Mouse (Mus musculus): ENCODE data around the gene Ankdd1a. TPM values are rescaled to one million over a fixed set of nuclear protein-coding genes. Genes with fewer than 3 reads are reported as not detected.

Gene Ankdd1a
- total RNA-seq, 2 experiments from 2014 or later = 4.8 to 5.0 TPM

DNA sequence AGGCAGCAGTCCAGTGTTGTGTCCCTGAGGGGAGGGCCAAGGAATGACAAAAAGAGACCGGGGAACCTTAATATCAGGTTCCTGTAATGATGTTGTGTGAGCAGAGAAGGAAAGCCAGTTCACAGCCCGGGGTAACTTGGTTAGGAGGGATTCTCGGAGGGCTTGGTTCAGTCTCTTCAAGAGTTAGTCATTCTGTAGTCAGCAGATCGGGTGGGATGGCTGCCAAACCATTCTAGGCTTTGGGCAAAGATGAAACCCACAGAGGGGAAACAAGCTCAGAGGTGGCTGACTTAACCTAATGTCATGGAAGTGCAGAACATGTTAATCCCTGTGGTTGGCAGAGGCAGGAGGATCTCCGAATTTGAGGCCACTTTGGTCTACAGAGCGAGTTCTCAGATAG is 55.8 kb downstream of the Ankdd1a start:
- no peak overlapping the region for H3K4me3 ChIP-seq
- peak in 1 of 2 experiments; percentile 22 for DNase-seq (ENCODE audit: low spot score in 2 of 2)
- TF ChIP-seq CTCF (conservative IDR thresholded peaks at IDR 0.05) = no peak
- H3K27ac ChIP-seq = no peak overlapping the region

GRCm38 (mm10) chr9:65462544-65462943 is 57.4 kb downstream of the Ankdd1a start:
- no peak for DNase-seq (ENCODE audit: low spot score in 2 of 2)
- Histone ChIP-seq H3K4me3 (no peak overlapping the region), H3K27ac (no peak overlapping the region)
- no peak for TF ChIP-seq CTCF (conservative IDR thresholded peaks at IDR 0.05)

DNA sequence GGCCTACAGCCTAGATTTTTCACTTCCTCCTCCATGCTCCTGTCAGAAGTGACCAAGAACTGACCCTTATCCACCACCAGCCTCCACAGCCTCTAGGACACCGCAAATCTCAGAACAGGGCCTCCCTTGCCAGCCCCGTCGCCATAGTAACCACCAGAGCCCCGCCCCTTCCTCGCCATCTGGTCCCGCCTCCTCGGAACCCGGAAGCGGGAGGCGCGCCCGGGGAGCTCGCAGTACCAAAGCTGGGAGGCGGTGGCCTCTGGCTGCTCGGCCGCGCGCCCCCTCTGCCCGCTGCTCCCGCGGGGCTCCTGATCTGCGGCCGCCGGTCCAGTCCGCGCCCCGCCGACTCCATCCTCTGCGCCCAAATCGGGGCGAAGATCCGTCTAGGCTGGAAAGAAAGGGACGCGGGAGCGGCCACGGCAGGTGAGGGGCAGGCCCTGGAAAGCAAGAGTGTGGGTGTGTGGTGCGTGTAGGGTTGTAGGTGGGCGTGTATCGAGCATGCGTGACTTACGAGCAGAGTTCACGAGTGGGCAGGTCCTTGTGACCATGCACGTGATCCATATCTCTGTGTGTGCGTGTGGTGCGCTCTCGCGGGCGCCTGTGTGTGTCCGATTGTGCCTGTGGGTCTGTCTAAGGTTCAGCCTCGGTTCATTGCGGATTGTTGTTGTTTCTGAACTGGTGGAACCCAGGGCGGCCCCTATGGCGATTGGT is 59.1 kb downstream of the Ankdd1a start, which contains the start of gene Spg21:
Gene Spg21 (plus strand): TSS at position 216 of the 711 bp plus-strand sequence.
- Histone ChIP-seq H3K4me3 (peak within 1 kb of the TSS; percentile 70), H3K27ac (peak within 1 kb of the TSS; percentile 93)
- TF ChIP-seq CTCF (conservative IDR thresholded peaks at IDR 0.05) = no peak
- peak; percentile 95 to 97 for DNase-seq (ENCODE audit: low spot score in 2 of 2)

GRCm38 (mm10) chr9:65460198-65460597 is 59.8 kb downstream of the Ankdd1a start:
- H3K4me3 ChIP-seq = peak overlapping the region; percentile 70
- DNase-seq (ENCODE audit: low spot score in 2 of 2) = no peak
- peak overlapping the region; percentile 93 for H3K27ac ChIP-seq
- no peak for TF ChIP-seq CTCF (conservative IDR thresholded peaks at IDR 0.05)

DNA sequence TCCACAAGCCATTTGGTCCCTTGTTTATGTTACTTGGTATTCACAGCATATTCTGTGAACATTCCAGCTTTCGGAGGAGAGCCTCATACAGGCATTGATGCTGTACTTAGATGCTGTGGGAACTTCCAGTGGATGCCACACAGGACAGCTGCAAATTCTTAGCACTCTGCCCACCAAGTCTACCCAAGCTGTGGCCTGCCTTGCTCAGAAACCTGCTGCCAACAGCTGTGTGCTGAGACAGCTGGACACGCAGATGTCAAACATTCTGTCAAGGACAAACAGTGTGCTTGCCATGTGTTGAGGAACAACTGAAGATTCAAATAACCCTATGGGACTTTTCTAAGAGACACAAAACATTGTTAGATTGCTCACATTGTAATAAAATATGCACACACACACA is 61.0 kb downstream of the Ankdd1a start:
- H3K4me3 ChIP-seq = no peak overlapping the region
- no peak for DNase-seq (ENCODE audit: low spot score in 2 of 2)
- H3K27ac ChIP-seq = no peak overlapping the region
- TF ChIP-seq CTCF (conservative IDR thresholded peaks at IDR 0.05) = no peak

- Histone ChIP-seq H3K4me3 (no peak overlapping the region), H3K27ac (no peak overlapping the region)
- DNase-seq (ENCODE audit: low spot score in 2 of 2) = no peak
- TF ChIP-seq CTCF (conservative IDR thresholded peaks at IDR 0.05) = no peak
These were observed 72.0 kb downstream of the Ankdd1a start for GRCm38 (mm10) chr9:65447951-65448350.

DNA sequence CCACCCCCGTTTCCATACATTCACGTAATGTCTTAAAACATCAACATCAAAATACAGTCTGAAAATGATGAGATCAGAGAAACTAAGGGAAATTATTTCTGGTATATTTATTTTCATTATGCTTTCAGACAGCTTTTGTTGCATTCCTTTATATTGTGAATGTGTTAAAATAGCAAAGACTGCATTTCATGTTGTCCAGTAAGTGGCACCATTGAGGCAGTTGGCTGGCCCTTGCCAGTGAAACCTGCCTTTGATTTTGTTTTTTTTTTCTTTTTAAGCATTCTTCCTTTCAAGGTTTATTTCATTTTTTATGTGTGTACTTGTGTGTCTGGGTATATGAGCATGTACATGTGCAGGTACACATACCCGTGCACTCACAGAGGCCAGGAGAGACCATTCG is 75.3 kb downstream of the Ankdd1a start:
- Histone ChIP-seq H3K4me3 (no peak overlapping the region), H3K27ac (no peak overlapping the region)
- no peak for DNase-seq (ENCODE audit: low spot score in 2 of 2)
- TF ChIP-seq CTCF (conservative IDR thresholded peaks at IDR 0.05) = peak; percentile 58

Other genes starting within 250 kb of the Ankdd1a start
- gene Clpx, start 225.9 kb downstream of the Ankdd1a start, total RNA-seq (2021) = 10 to 100 TPM; 32.6 to 35.8 TPM
- gene Pdcd7, start 174.1 kb downstream of the Ankdd1a start, total RNA-seq (2021) = 10 to 100 TPM; 29.2 to 30.8 TPM
- 1 to 10 TPM; 2.5 to 6.2 TPM for gene Ubap1l, start 159.2 kb downstream of the Ankdd1a start, total RNA-seq (2021)
- under 1 TPM; 0.29 to 0.44 TPM for gene Kbtbd13, start 128.5 kb downstream of the Ankdd1a start, total RNA-seq (2021)
- 1 to 10 TPM; 3.1 to 3.9 TPM for gene Rasl12, start 121.7 kb downstream of the Ankdd1a start, total RNA-seq (2021)
- gene Slc51b, start 97.2 kb downstream of the Ankdd1a start, total RNA-seq (2021) = not detected
- gene Mtfmt, start 84.4 kb downstream of the Ankdd1a start, total RNA-seq (2021) = 10 to 100 TPM; 18.5 to 20.3 TPM
- 10 to 100 TPM; 32.3 to 33.6 TPM for gene Spg21, start 59.2 kb downstream of the Ankdd1a start, total RNA-seq (2021)
- 10 to 100 TPM; 12.0 to 14.5 TPM for gene Plekho2, start 59.8 kb upstream of the Ankdd1a start, total RNA-seq (2021)
- under 1 TPM; 0.17 to 0.38 TPM for gene Pif1, start 67.0 kb upstream of the Ankdd1a start, total RNA-seq (2021)
- gene Rbpms2, start 109.5 kb upstream of the Ankdd1a start, total RNA-seq (2021) = 1 to 10 TPM; 2.1 to 2.8 TPM
- gene Oaz2, start 147.8 kb upstream of the Ankdd1a start, total RNA-seq (2021) = 100 to 1,000 TPM; 199 to 204 TPM